Mouse (Mus musculus): ENCODE results near the gene Cmtm8.

DNA sequence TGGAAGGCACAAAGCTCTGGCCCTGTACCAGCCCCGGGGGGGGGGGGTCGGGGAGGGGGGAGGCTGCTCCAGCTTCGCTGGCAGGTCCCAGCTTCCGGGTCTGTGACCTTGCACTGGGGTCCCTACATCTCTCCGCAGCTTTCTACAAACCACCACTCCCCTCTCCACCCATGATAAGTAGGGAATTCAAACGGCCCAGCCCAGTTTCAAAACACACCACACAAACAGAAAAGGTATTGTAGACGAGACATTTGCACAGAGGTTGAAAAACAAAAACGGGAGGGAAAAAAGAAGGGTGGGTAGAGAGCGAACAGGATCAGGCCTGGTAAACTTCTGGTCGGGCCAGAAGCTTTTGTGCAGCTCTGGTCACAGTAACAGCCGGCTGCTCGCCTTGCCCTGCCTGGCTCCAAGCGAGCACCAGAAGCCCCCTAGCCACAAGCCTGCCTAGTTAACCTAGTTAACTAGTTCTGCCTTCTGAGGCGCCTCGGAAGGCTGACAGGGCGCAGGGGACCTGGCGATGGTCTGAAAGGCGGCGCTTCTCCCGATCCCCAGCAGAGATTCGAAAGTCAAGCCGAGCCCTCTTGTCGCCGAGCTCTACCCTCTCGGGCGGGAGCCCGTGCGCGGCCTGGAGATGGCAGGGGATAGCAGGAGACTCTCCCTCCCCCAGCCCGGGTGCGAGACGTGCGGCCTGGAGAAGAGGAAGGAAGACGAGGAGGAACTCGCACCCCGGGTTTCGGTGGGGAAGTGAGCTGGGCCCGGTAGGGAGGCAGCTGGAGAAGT is 63.0 kb downstream of the Cmtm8 start:
- TF ChIP-seq CTCF (IDR thresholded peaks at IDR 0.05; ENCODE audit: low read depth, low read length) (no peak), GATA2 (IDR thresholded peaks at IDR 0.05; ENCODE audit: borderline replicate concordance, low read depth, low read length) (no peak), TAL1 (conservative IDR thresholded peaks at IDR 0.05; ENCODE audit: low read depth, low read length) (no peak), GATA1 (IDR thresholded peaks at IDR 0.05; ENCODE audit: borderline replicate concordance, low read length) (no peak), POLR2AphosphoS5 (IDR thresholded peaks at IDR 0.05; ENCODE audit: insufficient replicate concordance, low read depth, low read length) (no peak)
